Mouse (Mus musculus): ENCODE measurements at regions not wholly inside any gene's neighbourhood (a gene's known extent, or its start where the extent isn't known, plus 50 kb on each side); places are given as distances from the start of the nearest gene placed in this dataset.

DNA sequence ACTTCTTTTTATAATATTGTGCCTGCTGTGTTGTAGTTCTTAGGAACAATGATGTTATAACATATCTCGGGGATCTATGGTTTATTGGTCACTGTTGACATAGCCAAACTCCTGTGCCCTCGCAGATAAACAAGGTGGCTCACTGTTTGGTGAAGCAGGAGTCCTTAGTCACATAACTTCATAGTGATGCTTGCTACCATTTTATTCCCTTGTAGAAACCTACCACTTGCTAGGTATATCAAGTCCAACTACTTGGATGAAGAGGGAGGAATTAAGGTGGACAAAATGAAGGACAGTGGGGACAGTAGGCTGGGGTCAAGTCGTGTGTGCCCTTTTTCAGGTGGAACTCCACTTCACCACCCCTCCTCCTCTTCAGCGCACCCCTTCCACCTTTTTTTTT lies 146.7 kb upstream of the Bcl6 start:
- ATAC-seq (replicated peaks; ENCODE audit: insufficient number of reproducible peaks, low FRiP score, low TSS enrichment, poor library complexity, severe bottlenecking) = no peak

DNA sequence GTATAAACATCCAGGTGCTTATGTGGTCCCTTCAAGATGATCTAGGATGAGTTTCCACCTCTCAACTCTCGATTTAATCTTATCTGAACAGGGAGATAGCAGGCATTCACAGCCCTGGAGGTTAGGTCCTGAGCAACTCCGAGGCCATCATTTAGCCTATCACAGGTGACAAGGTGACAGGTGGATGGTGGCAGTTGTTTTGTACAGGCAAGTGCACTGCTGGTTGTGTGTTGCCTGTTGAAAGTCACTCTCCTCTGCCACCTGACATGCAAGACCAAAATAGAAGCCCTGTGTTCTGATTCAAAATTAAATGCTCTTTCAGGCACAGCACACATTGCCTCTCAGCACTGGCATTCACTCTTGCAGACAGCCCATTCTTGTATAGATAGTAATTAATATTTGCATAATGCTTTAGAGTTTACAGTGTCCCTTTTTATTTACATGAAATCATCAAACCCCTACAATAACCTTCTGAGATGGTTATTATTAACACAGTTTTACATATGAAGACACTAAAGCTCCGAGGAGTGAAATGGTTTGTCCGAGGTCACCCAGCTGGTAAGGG lies 145.9 kb upstream of the Bcl6 start:
- no peak for ATAC-seq (replicated peaks; ENCODE audit: insufficient number of reproducible peaks, low FRiP score, low TSS enrichment, poor library complexity, severe bottlenecking)

DNA sequence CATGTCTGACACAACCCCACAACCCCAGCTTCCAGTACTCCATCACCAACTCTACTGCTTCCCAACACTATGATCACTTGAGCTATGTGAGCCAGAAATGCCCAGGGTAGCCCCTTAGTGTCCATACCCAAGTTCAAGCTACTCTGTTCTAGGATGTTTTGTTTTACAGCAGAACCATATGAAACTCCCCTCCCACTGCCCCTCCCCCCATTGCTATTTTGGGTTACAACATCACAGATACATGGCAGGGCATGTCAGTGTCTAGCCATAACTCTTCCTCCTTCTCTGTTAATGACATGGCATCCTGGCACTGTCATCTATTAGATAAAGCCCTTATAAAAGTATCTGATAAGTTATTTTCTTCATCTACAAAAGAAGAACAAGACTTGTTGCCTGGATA lies 142.0 kb upstream of the Bcl6 start:
- ATAC-seq (replicated peaks; ENCODE audit: insufficient number of reproducible peaks, low FRiP score, low TSS enrichment, poor library complexity, severe bottlenecking) = no peak

DNA sequence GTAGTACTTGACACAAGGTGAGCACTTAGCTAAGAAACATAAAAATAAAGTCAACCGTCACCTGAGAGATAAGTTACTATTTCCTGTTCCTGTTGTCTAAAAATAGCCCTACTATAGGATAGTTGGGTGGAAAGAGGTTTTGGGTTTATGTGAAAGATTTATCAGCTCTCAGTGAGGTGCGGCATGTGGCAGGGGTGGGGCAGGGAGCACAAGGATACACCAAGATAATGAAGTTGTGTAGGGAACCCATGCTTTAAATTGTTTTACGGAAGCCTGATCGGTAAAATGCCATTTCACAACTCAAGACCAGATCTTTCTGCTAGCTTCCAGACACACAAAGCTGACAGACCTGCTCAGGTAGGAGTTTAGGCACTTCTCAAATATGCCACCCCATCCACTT lies 141.0 kb upstream of the Bcl6 start:
- ATAC-seq (replicated peaks; ENCODE audit: insufficient number of reproducible peaks, low FRiP score, low TSS enrichment, poor library complexity, severe bottlenecking) = no peak

DNA sequence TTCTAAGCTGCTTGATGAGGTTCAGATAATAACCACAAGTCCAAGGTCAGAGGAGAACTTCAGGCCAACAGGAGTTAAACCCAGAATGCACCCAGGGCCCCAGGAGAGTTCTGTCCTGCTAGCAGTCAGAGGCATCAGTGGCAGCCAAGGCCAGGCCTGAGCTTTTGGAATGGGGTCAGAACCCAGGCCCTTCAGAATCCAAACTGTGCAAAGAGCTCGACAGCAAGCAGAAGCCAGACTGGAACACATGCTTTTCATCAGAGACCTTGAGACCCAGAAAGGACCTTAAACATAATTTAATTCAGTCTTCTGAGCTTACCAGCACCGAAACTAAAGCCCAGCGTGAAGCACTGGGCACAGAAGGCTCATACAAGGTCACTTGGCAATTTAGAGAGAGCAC lies 139.9 kb upstream of the Bcl6 start:
- no peak for ATAC-seq (replicated peaks; ENCODE audit: insufficient number of reproducible peaks, low FRiP score, low TSS enrichment, poor library complexity, severe bottlenecking)

DNA sequence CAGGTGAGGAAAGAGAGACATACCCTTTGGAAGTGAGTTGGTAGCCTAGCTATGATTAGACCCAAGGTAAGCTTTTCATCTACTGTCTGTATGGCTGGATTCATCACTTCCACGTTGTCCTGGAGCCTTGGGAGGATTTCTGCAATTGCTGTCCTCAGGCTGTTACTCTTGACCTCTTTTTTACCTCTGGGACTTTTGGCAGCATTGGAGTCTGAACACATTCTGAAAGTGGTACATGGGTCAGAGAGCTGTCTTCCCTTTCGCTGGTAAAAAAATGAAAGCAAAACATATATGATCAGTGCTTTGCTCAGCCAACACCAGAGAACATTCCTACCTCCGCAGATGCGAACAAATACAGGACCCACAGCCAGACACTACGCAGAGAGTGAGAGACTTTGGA lies 136.1 kb upstream of the Bcl6 start:
- ATAC-seq (replicated peaks; ENCODE audit: insufficient number of reproducible peaks, low FRiP score, low TSS enrichment, poor library complexity, severe bottlenecking) = no peak

DNA sequence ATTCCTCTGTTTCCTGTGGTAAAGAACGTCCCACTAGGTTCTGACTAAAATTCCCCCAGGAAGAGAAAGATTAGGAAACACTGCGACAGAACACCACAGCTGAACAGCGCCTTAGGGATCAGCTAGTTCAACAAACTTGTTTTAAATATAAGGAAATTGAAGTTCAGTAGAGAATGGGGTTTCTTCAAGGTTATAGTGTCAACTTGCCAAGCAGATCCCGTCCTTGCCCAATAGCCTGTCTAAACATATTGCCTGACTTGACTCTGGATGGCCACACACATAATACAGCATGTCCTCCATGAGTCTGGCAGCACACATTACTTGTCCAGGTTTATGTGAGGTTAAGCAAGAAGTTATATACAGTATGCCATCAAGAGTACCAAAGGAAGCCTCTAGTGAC lies 135.4 kb upstream of the Bcl6 start:
- ATAC-seq (replicated peaks; ENCODE audit: insufficient number of reproducible peaks, low FRiP score, low TSS enrichment, poor library complexity, severe bottlenecking) = no peak

DNA sequence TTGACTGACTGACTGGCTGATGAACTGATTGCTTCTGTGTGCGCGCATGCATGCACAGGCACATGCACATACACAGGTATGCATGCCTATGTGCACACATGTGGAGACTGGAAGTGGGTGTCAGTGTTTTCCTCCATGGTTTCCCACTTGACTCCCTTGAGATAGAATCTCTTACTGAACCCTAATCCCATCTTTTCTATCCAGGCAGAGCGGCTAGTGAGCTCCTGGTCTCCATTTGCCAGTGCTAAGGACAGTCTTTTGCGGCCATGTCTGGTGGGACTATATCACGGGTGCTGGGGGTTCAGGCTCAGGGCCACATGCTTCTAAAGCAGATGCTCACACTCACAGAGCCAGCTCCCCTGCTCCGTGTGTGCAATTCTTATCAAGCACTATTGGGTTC lies 133.0 kb upstream of the Bcl6 start:
- ATAC-seq (replicated peaks; ENCODE audit: insufficient number of reproducible peaks, low FRiP score, low TSS enrichment, poor library complexity, severe bottlenecking) = no peak

DNA sequence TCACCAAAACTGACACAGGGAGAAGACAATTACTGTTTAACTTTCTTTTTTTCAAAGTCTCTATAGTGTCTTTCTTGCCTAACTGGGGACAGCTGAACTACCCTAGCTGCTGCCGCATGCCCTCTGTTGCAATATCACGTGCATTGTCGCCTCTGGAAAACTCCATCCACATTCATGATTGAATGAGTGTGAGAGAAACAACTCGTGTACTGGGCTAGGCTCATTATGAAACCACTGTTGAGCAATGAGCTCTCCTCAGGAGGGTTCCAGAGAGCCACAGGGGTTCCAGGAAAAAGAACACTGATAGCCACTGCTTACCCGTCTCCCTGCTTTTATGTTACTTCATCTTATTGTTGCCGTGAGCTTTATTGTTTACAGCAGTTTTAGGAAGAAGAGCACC lies 132.2 kb upstream of the Bcl6 start:
- no peak for ATAC-seq (replicated peaks; ENCODE audit: insufficient number of reproducible peaks, low FRiP score, low TSS enrichment, poor library complexity, severe bottlenecking)

DNA sequence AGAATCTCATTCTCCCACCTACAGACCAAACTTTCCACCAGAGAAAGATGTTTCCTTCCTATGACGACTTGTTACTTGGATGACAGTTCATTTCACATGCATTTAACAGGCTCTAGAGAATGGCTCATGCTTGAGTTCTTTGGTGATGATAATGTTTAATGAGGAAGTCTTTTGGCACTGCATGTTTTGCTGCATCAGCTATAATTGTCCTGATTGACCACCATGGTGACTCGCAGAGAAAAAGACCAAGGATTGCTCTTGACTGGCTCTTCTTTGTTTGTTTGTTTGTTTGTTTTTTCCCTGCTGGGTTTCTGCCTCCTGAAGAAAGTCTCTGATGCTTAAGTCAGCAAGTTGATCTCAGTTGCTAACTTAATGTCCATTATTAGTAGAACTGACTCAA lies 129.8 kb upstream of the Bcl6 start:
- ATAC-seq (replicated peaks; ENCODE audit: insufficient number of reproducible peaks, low FRiP score, low TSS enrichment, poor library complexity, severe bottlenecking) = no peak

DNA sequence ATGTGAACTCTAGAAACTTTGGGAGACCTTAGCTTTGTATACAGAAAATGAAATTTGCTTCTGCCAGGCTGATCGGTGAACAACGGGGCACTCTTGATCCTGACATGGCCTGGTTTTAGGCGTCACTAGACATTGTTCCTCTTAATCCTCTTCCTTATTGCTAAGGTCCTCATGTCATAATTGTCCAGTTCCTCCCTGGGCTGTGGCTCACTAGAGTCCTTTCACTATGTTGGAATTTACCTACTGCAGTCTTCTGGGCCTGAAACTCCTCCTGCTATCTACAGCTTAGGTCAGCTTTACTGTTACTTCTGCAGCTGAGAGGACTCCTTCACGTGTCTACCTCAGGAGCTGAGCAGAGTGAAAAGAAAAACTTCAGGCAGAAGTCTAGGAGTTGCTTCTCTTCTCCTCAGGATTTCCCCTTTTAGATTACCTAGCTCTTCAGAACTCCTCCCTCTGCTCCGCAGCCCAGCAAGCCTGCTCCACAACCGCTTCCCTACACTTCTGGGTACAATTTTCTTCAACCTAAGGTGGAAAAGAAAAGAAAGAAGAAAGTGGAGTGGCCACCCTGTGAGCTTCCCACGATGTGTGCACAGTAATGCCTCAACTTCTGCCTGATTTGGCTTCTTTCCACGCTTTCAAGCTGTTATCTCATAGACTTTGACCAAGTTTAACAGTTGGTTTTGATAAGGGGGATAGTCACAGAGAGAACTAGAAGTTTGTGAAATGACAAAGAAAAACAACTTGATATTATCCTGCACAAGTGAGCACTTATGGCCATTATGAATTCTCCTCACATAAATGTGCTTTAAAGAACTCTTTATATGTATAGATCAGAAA lies 114.4 kb upstream of the Bcl6 start:
- ATAC-seq (replicated peaks; ENCODE audit: insufficient number of reproducible peaks, low FRiP score, low TSS enrichment, poor library complexity, severe bottlenecking) = peak; percentile 99

DNA sequence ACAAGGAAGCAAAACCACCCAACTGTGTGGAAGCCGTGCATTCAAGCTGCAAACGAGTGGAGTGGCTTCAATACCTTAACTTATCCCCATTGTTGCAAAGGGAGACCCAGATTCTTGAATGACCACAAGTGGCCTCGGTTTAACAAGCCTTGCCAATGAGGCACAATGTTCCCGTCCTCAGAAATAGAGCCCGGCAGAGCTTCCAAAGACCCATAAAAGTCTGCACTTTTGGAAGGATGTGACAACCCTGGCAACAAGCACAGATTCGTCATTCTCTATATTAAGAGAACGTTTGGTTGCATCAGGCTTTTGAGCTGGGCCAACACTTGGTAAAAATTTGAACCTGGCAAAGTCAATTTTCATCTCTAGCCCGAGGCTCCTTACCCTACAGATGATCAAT lies 108.9 kb upstream of the Bcl6 start:
- ATAC-seq (replicated peaks; ENCODE audit: insufficient number of reproducible peaks, low FRiP score, low TSS enrichment, poor library complexity, severe bottlenecking) = no peak

DNA sequence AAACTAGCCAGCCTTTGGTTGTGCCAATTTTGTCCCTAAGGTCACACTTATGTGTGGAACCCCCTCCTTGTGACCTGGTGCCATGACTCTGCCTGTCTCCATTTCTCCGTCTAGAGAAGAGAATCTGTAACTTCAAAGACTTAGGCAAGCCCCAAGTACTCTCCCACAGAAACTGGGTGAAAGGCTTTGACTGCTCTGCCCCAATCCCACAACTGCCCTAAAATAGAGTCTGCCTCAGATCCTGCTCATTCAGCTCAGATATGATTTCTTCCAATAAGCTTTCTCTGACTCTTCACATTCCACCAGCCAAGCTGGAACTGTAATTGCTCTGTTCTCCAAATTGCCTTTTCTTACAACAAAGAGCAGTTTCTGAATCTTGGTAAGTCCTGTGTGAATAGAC lies 107.4 kb upstream of the Bcl6 start:
- ATAC-seq (replicated peaks; ENCODE audit: insufficient number of reproducible peaks, low FRiP score, low TSS enrichment, poor library complexity, severe bottlenecking) = no peak

DNA sequence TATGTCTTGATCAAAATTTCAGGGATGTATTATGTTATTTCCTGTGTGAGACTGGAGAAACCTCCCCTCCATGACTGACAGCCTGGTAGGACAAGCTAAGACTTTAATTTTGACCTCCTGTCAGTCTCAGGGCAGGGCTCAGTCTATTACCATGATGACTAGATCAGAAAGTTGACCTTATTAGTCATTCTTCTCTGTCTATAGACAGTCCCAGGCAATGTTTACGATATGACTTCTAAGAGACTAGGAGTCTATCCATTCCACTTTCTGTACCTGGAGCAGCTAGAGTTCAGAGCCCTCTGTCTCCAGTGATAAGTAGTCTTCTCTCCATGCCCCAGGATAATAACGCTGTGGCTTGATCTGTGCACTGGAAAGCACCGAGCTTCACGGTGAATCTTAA lies 107.0 kb upstream of the Bcl6 start:
- ATAC-seq (replicated peaks; ENCODE audit: insufficient number of reproducible peaks, low FRiP score, low TSS enrichment, poor library complexity, severe bottlenecking) = no peak

DNA sequence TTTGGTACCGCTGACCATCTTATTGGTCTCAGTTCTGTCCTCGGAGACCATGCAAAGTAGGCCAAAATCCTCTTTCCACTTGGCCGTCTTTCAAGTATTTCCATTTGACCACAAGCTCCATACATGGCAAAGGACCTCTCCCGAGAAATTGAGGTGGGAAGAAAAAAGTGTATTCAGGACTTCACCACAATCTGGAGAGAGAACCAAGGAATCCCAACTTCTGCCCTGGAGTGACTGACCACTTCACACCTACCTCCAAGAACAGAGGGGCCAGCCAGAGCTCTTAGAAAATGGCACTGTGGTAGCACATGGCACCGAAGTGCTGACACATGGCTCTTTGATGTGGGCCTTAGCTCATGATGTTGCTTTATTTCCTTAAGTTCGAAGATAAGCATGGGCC lies 105.9 kb upstream of the Bcl6 start:
- ATAC-seq (replicated peaks; ENCODE audit: insufficient number of reproducible peaks, low FRiP score, low TSS enrichment, poor library complexity, severe bottlenecking) = no peak

DNA sequence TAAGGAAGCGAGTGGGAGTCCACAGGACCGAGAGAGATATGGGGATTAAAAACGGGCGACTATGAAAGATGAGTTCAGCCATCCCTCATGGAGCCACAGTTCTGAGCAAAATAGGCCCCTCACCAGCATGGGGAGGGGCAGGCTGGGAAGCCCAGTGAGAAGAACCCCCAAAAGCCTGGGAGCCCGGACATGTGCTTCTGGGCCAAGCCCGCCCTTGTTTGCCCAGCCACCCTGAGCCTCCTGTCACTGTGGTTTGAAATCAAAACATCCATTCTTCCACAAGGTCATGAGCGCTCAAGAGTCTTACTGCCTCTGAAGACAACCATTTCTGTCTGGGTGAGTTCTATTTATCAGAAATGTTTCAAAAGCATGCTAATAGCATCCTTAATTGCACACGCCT lies 105.0 kb upstream of the Bcl6 start:
- no peak for ATAC-seq (replicated peaks; ENCODE audit: insufficient number of reproducible peaks, low FRiP score, low TSS enrichment, poor library complexity, severe bottlenecking)

DNA sequence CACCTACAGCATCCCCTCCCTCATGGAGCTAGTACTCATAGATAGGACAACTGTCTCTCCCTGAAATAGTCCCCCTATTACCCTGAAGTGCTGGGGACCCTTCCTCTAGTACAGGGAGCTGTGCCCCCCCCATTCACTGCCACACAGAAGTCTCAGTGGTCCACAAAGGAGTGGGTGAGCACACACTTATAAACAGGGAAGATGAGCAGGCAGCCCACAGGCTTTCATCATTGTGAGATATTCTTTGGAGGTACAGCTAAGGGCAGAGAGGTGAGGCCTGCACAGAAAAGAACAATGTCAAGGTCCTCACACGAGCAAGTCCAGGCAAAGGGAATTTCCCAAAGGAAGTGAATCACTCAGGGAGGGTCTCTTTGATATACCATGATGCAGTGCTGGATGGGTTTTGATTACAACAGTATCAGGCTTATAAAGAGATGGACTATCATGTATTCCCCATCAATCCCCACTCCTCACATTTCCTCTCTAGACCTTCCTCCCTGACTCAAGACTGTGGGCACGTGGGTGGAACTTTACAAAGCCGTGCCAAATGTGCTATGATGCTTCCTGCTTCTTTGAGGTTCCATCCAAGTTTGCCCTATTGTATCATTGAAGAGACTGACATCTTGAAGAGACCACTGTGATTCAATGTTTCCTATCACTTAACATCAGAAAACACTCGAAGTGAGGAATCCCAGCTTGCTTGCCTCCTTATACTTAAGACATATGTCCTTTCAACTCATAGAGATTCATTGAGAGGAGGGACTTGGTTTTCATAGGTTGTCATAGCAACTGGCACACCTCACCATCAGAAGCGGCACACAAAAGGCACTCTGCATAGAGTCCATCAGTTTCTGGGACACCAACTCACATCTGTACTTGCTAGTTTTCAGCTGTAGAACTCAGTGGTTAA lies 104.2 kb upstream of the Bcl6 start:
- no peak for ATAC-seq (replicated peaks; ENCODE audit: insufficient number of reproducible peaks, low FRiP score, low TSS enrichment, poor library complexity, severe bottlenecking)

DNA sequence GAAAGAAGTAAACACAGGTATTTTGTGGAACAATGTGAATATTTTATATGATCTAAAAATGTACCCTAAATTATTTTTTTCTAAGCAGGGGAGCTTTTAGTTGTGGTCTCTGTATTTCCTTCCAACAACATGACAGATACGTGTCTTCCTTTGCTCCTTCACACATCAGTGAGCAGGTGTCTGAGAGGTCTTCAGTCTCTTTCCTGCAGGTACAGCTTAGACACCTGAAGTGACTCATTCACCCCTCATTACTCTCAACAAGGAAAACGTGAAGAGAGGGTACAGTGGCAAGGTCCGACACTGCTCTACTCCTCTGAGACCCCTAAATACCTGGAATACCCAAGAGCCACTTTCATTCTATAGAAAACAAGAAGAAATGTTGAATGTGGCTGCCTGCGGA lies 103.5 kb upstream of the Bcl6 start:
- ATAC-seq (replicated peaks; ENCODE audit: insufficient number of reproducible peaks, low FRiP score, low TSS enrichment, poor library complexity, severe bottlenecking) = no peak

DNA sequence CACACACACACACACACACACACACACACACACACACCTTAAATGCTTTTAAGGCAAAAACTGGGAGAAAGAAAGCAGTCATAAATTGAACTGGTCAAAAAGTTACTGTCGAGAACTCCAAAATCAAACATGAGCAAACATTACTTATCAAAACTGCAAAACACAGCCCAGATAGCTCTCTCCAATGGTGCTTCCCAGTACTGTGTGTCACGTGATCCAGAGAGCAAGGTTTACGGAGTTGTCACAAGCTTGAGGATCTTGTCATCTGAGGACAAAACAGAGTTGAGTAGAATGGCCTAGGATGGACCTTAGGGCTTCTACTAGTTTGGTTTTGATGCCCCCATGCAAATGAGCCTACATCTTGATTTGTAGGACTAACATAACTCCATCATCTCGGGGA lies 102.3 kb upstream of the Bcl6 start:
- ATAC-seq (replicated peaks; ENCODE audit: insufficient number of reproducible peaks, low FRiP score, low TSS enrichment, poor library complexity, severe bottlenecking) = no peak
